Mouse (Mus musculus) retina, postnatal 1 day (tissue): ENCODE results near the gene 5730596B20Rik.

ENCODE experiments used
- DNase-seq: peaks from one replicate; pipeline ENCODE4 v3.0.0-alpha.2; 2012

5730596B20Rik gene

GRCm38 (mm10) chr6:52215070-52215469 is 37.8 kb downstream of the 5730596B20Rik start:
- DNase-seq = no peak

DNA sequence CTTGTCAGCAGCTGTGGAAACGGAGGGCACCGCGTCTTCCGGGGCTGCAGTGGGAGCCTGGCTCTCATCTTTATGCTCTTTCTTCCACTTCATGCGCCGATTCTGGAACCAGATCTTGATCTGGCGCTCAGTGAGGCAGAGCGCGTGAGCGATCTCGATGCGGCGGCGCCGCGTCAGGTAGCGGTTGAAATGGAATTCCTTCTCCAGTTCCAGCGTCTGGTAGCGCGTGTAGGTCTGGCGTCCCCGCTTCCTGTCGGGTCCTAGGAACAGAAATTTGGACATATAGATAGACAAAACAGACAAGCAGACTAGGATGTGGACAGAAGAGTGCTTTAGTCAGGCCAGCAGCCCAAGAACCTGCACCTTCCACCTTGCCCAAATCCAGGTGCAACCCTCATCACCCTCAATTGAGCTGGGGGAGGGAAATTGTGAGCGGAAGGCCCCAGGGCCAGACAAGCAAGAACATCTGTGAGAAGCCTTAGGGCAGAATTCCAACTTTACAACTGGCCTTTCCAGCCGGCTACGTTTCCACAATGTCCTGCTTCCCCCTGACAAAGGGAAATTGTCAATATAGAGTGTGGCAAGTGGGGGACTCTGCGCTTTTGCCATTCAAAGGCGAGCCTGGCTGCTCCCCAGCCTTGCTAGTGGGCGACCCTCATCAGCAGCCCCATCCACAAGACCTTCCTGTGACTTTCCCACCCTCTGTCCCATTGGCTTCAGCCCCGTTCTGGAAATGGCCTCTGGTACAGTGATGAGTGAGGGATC is 38.7 kb downstream of the 5730596B20Rik start:
- no peak for DNase-seq

DNA sequence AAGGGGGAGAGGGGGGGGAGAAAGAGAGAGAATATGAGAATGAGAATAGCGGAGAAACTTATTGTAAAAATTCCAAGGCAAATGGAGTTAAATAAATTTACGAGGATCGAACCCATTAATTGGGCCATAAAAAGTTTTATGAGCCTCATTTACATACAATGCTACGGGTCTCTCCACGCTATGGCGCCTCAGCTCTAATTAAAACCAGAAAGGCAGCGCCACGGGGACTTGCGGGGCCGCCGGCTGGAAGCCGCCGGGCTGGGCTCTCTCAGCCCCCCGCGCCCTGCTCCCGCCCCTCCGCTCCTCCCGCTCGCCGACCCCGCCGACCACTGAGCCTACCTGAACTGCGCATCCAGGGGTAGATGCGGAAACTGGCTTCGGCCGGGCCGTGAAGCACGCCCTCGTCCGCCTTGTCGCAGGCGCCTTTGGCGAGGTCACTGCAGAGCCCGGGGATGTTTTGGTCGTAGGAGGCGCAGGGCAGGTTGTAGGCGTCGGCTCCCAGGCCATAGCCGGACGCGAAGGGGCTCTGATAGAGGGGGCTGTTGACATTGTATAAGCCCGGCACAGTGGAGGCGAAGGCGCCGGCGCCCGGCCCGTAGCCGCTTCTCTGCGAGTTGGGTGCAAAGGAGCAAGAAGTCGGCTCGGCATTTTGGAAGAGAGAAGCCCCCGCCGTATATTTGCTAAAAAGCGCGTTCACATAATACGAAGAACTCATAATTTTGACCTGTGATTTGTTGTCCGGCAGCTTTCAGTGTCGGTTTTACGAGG is 39.6 kb downstream of the 5730596B20Rik start:
- DNase-seq = no peak

- DNase-seq = no peak
These were observed 40.1 kb downstream of the 5730596B20Rik start for GRCm38 (mm10) chr6:52217459-52217768.

- peak; percentile 30 for DNase-seq
These were observed 40.8 kb downstream of the 5730596B20Rik start for GRCm38 (mm10) chr6:52217895-52218642.

DNA sequence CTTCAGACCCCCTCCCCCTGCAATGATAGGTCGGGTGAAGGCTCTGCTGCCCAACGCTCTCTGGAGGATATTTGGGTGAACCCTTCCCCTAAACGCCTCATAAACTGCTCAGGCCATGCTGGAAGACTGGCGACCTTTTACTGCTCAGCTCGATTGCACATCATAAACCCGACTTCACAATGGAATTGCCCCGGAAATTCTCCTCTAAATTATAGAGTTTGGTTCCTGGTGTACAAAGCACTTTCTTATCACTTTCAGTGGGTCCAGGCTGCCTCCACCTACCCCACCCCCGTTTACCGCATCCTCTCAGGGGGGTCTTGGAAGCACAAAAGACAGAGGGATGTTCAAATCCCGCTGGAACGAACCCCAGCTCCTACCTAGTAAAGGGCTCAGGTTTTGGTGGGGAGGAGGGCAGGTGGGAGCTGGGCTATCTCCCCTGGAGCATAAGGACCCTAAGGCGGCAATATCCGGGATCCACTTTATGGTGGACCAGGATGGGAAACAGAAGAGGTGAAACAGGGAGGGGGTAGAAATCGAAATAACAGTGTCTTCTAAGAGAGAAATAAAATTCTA is 41.4 kb downstream of the 5730596B20Rik start:
- no peak for DNase-seq

- no peak for DNase-seq
These were observed 42.1 kb downstream of the 5730596B20Rik start for GRCm38 (mm10) chr6:52219234-52219942.

DNA sequence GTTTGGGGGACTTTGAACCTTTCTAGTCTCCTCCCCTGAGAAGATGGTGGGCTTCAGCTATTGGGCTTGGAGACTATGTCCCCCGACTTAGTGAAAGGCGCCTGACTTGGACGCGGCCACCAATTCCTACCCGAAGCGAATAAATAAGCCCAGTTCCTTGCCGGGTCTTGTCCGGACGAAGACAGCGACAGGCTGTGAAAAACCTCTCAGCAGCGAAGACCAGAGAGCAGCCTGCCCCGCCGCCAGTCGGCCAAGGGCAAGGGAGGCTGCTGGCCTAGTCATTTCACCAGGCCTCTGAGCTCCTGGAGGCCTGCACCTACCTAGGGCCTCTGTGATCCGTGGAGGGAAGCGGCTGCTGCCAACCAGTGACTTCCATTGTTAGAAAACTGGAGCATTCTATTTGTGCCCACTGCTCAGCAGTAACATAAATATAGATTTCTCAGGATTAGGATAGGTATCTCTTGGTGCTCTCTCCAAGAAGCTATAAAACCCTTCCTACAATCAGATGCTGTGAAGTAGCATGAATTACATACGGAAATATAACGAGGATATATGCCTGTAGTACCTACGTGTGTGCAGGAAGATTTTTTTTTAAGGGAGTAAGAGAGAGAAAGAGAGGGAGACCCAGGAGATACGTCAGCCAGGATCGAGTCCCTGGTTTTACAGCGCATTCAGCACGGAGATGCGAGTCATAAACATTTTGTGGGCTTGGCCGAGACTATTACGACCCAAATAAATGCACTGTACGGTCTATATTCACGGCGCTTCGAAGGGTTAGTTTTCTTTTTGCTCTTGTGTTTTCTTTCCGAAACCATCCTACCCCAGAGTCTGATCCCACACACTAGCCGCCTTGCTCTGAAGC is 42.9 kb downstream of the 5730596B20Rik start:
- DNase-seq = no peak

DNA sequence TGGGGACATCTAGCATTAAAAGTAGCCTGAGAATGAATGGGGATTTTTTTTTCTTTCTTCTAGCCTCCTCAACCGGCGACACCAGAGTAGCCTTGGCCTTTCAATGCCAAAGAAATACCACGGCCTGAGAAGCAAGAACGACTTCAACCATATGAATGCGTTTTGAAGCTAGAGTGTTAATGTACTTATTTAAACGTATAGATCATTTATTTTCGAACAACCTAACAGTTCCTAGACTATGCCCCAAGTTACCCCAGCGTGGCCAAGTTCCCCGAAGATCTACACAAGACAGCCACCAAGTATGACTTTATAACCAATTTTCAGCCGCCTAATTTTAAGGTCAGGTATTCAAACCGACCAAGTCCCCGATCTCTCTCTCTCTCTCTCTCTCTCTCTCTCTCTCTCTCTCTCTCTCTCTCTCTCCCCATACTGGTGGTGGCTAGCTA is 43.6 kb downstream of the 5730596B20Rik start:
- no peak for DNase-seq

DNA sequence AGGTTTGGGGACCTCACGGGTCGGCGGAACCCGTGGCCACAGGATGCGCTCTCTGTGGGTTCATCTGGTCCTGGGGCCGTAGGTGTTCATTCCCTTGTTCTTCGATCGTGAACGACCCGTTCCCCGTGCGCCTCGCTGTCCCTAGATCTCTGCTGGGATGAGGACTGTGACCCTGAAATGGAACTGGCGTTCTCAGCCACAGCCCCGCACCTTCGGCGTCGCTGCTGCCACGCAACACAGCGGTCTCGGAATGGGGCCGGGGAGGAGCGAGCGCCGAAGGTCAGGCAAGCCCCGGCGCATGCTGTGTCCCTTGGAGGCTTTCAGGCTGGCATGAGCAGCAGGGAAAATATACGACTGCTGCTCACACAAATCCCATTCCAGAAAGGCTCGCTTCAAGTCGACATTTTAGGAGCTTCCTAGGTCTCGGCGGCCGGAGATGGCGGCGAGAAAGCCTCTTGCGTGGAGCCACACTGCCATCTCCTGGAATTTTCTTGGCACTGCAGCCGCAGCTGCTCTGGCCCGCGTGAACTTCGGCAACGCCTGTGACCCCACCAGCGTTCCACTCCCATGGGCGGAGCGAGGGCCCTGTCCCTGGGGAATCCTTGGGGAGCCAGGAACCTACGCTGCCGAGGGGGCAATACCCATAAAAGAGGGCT is 44.2 kb downstream of the 5730596B20Rik start, which contains the start of gene Hoxa7:
Gene Hoxa7, minus strand, starts transcription at position 518 of the 656 bp plus-strand sequence.
- DNase-seq = peak; percentile 91

- DNase-seq = no peak
These were observed 44.8 kb downstream of the 5730596B20Rik start for GRCm38 (mm10) chr6:52221993-52222685.

- DNase-seq = no peak
These were observed 45.4 kb downstream of the 5730596B20Rik start for GRCm38 (mm10) chr6:52222729-52223128.

DNA sequence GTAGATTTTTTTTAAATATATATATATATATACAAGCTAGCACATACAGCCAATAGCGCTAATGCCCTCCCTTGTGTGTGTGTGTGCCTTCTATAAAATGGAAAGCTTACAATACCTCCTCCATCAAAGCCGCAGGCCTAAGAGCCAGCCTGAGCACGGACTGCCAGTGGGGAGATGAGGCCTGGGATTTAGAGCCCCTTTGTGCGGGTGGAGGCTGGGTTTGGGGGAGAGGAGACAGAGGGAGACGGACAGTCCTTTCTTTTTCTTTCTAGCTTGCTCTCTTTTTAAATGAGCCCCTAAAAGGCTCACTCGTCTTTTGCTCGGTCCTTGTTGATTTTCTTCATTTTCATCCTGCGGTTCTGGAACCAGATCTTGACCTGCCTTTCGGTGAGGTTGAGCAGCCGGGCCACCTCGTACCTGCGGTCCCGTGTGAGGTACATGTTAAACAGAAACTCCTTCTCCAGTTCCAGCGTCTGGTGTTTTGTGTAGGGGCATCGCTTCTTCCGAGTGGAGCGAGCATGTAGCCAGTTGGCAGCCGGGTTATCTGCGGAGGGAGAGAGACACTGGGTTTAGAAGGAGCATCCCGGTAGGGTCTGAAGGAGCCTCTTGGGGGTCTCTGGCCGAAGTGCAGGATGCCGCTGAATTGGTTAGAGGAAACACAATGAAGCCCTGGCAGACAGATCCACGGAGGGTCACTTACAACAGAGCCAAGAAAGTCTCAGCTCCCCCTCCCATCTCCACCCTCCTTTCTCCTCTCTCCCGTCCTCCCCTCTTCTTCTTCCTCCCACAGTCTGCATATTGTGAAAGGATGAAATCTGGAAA is 46.9 kb downstream of the 5730596B20Rik start:
- DNase-seq = no peak

DNA sequence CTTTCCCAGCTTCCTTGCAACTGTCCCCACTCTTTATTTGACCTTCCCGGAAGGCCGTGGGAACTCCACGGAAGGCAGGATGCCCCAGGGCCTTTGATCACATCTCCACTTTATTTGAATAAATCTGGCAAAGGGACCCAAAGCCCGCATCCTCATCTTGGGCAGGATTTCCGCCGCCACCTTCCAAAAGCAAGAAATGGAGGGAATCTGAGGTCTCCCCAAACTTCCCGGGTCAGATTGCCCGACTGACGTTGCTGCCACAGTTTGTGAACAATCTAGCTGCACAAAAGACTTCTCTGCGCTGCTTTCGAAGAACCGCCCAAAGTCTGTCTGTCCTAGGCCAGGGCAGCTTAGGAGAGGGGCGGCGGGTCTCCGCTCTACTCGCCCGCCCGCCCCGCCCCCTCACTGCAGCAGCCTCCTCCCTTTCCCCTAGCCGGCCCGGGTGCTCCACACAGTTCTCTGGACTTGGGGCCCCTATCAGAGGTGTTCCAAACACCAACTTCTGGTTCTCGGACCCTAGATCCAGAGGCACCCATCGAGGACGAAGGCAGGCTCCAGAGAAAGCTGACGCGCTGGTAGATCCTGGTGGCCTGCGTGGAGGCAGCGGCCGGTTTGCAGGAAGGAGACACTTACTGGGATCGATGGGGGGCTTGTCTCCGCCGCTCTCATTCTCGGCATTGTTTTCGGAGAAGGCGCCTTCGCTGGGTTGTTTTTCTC is 47.8 kb downstream of the 5730596B20Rik start:
- DNase-seq = no peak

DNA sequence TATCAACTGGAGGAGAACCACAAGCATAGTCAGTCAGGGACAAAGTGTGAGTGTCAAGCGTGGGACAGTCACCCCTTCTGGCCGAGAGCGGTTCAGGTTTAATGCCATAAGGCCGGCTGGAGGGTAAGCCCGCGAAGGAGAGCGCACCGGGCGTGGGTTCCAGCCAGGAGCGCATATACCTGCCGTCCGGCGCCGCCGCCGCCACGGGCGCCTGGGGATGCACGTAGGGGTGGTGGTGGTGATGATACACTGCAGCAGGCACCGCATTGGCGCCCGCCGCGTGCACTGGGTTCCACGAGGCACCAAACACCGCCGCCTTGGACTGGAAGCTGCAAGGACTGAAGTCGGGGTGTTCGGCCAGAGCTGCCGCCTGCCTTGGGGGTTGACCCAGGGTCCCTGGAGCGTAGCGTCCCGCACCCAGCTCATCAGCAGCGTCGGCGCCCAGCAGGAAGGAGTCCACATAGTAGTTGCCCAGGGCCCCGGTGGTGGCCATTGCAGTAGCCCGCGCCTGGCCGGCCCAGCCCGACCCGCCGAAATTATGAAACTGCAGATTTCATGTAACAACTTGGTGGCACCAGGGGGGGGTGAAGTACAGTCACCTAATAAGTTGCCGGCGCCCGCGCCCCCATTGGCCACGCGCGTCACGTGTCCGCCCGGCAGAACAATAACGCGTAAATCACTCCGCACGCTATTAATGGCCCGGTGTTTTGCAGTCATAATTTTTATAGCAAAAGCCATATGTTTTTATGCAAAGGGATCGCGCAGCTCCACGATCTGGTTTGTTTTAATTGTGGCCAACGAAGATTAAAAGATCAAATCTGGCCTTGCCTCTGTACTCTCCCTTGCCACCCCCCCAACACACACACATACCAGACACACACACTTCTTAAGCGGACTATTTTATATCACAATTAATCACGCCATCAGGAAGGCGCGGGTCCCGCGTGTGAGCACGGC is 48.6 kb downstream of the 5730596B20Rik start:
- DNase-seq = no peak

GRCm38 (mm10) chr6:52226569-52227257 is 49.4 kb downstream of the 5730596B20Rik start:
- DNase-seq = no peak
